Mouse (Mus musculus): Measurements from ENCODE around the gene Prrt2. TPM values are rescaled to one million over a fixed set of nuclear protein-coding genes. Genes with fewer than 3 reads are reported as not detected.

The Prrt2 gene
- polyA plus RNA-seq, 1 experiment from 2014 or later, result 13.7 TPM

DNA sequence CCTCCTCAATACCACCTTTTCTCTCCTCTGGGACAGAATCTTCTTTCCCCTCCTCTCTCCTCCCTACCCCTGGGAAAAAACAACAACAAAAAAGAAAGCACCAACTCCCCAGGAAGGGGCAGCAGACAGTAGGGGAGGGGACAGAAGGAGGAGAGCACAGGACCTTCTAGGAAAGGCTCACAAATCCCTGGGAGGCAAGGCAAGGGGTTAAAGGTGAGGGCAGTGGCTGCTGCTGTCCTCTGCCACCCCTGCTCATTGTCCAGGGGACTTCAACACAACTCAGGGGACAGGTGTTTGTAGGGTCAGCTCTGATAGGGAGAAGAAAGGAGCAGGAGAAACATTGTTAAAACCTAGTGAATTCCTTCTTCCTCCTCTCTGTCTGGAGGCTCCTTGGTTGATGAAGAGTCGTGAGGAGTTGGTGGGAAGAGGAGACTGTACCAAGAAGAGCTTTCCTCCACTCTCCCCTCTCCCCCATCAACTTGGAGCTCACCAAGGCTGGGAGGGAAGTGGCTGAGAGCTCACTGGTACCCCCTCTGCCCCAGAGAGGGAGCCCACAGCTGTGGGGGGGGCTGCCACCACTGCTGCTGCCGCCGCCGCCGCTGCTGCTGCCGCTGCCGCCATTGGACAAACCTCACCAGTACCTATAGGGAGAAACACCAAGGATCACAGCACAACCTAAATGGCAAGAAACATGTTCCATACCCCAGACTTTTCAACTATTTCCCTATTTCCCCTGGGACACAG lies 1.7 kb upstream of the Prrt2 start:
- Histone ChIP-seq H3K4me3 (ENCODE audit: low read depth, low read length) (peak overlapping the region; percentile 97), H3K9ac (ENCODE audit: low read length) (peak overlapping the region; percentile 99), H3K9me3 (replicated peaks; ENCODE audit: control insufficient read depth, low read length) (no peaks in the 10 kb centered on the region), H3K4me1 (ENCODE audit: control insufficient read depth, insufficient read depth, low read length) (peaks cover 39% of the 10 kb centered on the region), H3K27ac (ENCODE audit: low read depth, low read length) (peak overlapping the region; percentile 85; the same call in 1 of the 2 replicates), H3K4me2 (ENCODE audit: low read length) (peak overlapping the region; percentile 98), H3K36me3 (ENCODE audit: control insufficient read depth, insufficient read depth, low read length) (peaks cover 35% of the 10 kb centered on the region), H3K27me3 (replicated peaks; ENCODE audit: control insufficient read depth, insufficient read depth, low read length) (no peaks in the 10 kb centered on the region)
- ATAC-seq, result no peak
- WGBS, result 72% methylated on average over 7 of the region's 7 CpGs
- DNase-seq (ENCODE audit: low spot score), result no peak

DNA sequence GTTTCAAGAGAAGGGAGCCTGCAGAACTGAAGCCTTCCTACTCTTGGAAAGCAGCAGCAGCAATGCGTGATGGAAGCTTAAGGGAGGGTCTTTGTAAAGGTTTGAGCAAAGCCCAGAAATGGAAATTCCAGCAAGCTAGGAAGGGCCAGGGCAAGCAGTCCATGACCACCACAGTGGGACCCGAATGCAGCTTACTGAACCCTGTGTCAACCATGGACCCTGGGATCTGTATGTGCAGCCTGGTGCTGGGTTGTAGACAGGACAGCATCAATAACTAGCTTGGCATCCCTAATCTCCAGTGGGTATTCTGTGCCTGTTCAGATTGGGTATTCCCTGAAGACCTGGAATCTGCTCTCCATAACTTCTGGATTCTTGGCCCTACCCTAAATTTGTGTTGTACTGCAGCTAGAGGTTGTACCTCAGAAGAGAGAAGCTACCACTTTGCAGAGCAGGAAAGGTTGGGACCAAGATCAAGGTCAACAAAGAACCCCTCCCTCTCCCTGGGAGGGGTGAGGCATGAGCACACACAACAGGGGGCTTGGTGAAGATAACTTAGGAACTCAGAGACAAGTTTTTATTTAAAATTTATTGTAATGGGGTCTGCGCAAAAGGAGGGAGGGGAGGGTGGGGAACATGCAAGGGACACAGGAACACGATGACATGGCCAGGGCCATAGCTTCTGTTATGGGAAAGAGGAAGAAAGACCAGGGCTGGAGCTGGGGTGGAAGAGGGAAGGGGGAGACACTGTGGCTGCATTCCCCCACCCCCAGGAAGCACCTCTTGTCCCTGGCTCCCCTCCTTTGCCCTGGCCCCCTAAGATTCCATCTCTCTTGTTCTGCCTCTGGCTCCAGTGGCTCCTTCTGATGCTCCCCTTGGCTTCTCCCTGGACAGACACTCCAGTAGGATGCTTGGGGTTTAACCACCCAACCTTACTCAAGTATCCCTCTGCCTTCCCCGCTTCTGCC lies 834 bp upstream of the Prrt2 start:
- H3K4me1 ChIP-seq (ENCODE audit: control insufficient read depth, insufficient read depth, low read length), result peaks cover 40% of the 10 kb centered on the region

DNA sequence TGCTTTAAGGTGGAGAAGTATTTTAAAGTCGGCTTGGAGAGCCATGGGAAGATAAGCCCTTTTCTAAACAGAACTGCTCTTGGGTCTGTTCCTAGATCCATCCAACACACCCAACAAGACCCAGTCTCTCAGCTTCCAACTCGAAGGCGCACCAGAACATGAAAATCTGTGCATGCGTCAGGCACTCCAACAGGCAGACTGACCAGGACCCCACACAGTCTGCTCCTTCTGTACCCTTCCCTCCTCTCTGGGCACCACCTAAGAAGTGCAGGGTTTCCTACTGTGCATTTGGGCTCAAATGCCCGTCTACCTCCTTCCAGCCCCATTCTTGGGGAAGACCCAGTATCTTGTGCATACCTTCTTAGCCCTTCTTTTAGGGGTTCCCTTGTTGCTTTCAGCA lies 520 bp downstream of the Prrt2 start:
- Histone ChIP-seq H3K27ac (ENCODE audit: low read depth, low read length) (peak overlapping the region; percentile 85), H3K9me3 (replicated peaks; ENCODE audit: control insufficient read depth, low read length) (no peaks in the 10 kb centered on the region), H3K27me3 (replicated peaks; ENCODE audit: control insufficient read depth, insufficient read depth, low read length) (no peaks in the 10 kb centered on the region), H3K4me1 (ENCODE audit: control insufficient read depth, insufficient read depth, low read length) (peaks cover 47% of the 10 kb centered on the region), H3K36me3 (ENCODE audit: control insufficient read depth, insufficient read depth, low read length) (peaks cover 39% of the 10 kb centered on the region), H3K4me2 (ENCODE audit: low read length) (peak overlapping the region; percentile 64), H3K4me3 (ENCODE audit: low read depth, low read length) (peak overlapping the region; percentile 50), H3K9ac (ENCODE audit: low read length) (peak overlapping the region; percentile 85)
- ATAC-seq (no peak), DNase-seq (ENCODE audit: low spot score) (no peak)
- WGBS, result 24% methylated on average over 5 of the region's 5 CpGs

More for the DNA sequence above, 834 bp upstream of the Prrt2 start:
- Histone ChIP-seq H3K27me3 (replicated peaks; ENCODE audit: control insufficient read depth, insufficient read depth, low read length) (no peaks in the 10 kb centered on the region), H3K36me3 (ENCODE audit: control insufficient read depth, insufficient read depth, low read length) (peaks cover 35% of the 10 kb centered on the region), H3K9me3 (replicated peaks; ENCODE audit: control insufficient read depth, low read length) (no peaks in the 10 kb centered on the region), H3K27ac (ENCODE audit: low read depth, low read length) (peak overlapping the region; percentile 85), H3K4me3 (ENCODE audit: low read depth, low read length) (peak overlapping the region; percentile 50), H3K9ac (ENCODE audit: low read length) (peak overlapping the region; percentile 85), H3K4me2 (ENCODE audit: low read length) (peak overlapping the region; percentile 64)
- no peak for DNase-seq (ENCODE audit: low spot score)
- ATAC-seq, result no peak
- WGBS, result 45% methylated on average over 5 of the region's 5 CpGs

DNA sequence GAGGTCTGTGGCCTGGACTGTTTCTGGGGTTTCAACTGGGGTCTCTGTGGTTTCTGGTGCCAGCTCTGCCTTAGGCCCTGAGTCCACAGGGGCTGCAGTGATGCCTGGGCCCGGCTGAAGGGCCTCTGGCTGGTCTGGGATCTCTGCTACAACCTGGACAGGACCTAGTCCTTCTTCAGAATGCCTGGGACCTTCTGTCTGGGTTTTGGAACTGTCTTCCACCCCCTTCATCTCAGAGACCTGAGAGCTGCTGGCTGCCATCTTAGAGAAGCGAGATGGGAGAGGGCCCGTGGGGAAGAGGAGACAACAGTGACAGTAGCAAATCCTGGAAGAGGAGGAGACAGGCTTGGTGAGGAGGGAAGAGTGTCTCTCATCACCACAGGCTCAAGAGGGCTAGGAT lies 980 bp downstream of the Prrt2 start:
- H3K9me3 ChIP-seq (replicated peaks; ENCODE audit: control insufficient read depth, low read length), result no peaks in the 10 kb centered on the region
- WGBS, result 52% methylated on average over 3 of the region's 3 CpGs
- peaks cover 44% of the 10 kb centered on the region for H3K36me3 ChIP-seq (ENCODE audit: control insufficient read depth, insufficient read depth, low read length)
- 0 out of 2 replicates have a peak overlapping the region, but pooled peaks have one; percentile 85 for H3K27ac ChIP-seq (ENCODE audit: low read depth, low read length)
- DNase-seq (ENCODE audit: low spot score) (no peak), ATAC-seq (no peak)
- H3K4me1 ChIP-seq (ENCODE audit: control insufficient read depth, insufficient read depth, low read length), result peaks cover 50% of the 10 kb centered on the region
- peak overlapping the region; percentile 64 for H3K4me2 ChIP-seq (ENCODE audit: low read length)
- no peaks in the 10 kb centered on the region for H3K27me3 ChIP-seq (replicated peaks; ENCODE audit: control insufficient read depth, insufficient read depth, low read length)
- H3K4me3 ChIP-seq (ENCODE audit: low read depth, low read length), result peak overlapping the region; percentile 50
- peak overlapping the region; percentile 85 for H3K9ac ChIP-seq (ENCODE audit: low read length)

DNA sequence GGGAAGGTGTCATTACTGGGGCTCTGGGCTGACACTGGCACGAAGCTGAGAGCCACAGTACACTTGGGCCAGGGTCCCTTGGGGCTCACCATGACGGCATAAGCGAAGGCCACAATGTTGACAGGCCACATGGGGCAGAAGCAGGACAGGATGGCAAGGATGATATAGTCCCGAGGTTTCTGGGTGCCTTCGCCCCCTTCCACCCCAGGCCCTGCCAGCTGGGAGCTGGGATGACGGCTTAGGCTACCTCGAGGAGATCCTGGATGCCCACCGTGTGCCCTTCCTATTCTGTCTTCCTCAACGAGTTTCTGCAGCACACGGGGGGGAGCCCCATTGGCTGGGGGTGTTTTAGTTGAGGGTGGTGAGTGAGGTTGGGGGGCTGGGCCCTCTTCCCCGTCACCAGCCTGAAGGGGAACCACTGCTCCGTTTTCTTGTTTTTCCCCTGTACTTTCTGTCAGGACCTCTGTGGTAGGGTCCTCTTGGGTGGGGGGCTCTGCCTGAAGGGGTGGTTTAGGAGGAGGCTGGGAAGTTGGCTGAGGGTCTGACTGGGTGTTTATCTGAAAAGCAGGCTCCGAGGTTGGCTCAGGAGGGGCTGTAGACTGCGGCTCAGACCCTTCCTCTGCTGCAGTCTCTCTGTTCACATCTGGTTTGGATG lies 1.6 kb downstream of the Prrt2 start:
- H3K9ac ChIP-seq (ENCODE audit: low read length), result peak overlapping the region; percentile 85; the same call in 1 of the 2 replicates
- no peak for DNase-seq (ENCODE audit: low spot score)
- ATAC-seq, result no peak
- peaks cover 48% of the 10 kb centered on the region for H3K4me1 ChIP-seq (ENCODE audit: control insufficient read depth, insufficient read depth, low read length)
- H3K4me3 ChIP-seq (ENCODE audit: low read depth, low read length), result no peak overlapping the region
- WGBS, result 85% methylated on average over 14 of the region's 14 CpGs
- H3K9me3 ChIP-seq (replicated peaks; ENCODE audit: control insufficient read depth, low read length), result no peaks in the 10 kb centered on the region
- H3K27ac ChIP-seq (ENCODE audit: low read depth, low read length), result no peak overlapping the region
- H3K4me2 ChIP-seq (ENCODE audit: low read length), result peak overlapping the region; percentile 64
- peaks cover 45% of the 10 kb centered on the region for H3K36me3 ChIP-seq (ENCODE audit: control insufficient read depth, insufficient read depth, low read length)
- no peaks in the 10 kb centered on the region for H3K27me3 ChIP-seq (replicated peaks; ENCODE audit: control insufficient read depth, insufficient read depth, low read length)

DNA sequence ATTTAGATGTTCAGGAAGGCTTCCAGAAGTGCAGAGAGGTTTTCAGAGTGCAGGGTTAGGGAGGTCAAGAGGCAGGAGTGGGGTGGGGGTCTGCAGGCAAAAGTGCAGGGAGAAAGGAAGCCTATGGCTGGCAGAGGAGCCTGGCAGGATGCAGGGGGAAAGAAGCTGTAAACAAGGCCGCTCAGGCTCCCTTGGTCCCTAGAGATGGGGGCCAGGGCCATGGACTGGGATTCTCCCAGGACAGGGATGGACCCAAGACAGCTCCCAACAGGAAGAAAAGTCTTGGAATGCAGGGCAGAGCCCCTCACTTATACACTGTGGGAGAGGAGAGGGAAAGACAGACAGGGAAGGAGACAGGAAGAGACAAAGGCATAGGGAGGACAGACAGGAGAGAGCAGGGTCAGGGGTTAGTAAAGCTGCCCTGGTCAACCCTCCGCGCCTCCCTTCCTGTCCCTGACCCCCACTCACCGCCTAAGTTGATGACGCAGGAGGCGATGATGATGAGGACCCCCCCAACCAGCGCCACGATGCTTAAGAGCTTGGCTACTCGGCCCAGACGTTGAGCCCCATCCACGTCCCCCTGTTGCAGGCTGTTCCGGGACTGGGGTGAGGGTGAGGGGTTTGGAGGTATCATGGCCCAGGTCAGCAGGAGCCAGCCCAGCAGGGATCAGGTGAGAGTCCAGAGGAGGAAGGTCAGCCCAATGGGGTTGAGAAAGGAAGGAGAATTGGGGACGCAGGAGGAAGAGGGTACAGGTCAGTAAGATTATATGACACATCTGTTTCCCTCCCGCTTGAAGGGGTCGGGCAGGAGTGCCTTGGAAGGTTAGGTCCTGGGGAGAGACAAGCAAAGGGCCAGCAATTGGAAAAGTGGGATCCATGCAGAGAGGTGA lies 2.4 kb downstream of the Prrt2 start:
- DNase-seq (ENCODE audit: low spot score) (no peak), ATAC-seq (no peak)
- Histone ChIP-seq H3K4me2 (ENCODE audit: low read length) (peak overlapping the region; percentile 96; the same call in 1 of the 2 replicates), H3K36me3 (ENCODE audit: control insufficient read depth, insufficient read depth, low read length) (peaks cover 45% of the 10 kb centered on the region), H3K4me1 (ENCODE audit: control insufficient read depth, insufficient read depth, low read length) (peaks cover 44% of the 10 kb centered on the region), H3K4me3 (ENCODE audit: low read depth, low read length) (no peak overlapping the region; the same call in 1 of the 2 replicates), H3K27me3 (replicated peaks; ENCODE audit: control insufficient read depth, insufficient read depth, low read length) (no peaks in the 10 kb centered on the region), H3K27ac (ENCODE audit: low read depth, low read length) (peak overlapping the region; percentile 75), H3K9me3 (replicated peaks; ENCODE audit: control insufficient read depth, low read length) (no peaks in the 10 kb centered on the region), H3K9ac (ENCODE audit: low read length) (peak overlapping the region; percentile 22; the same call in 1 of the 2 replicates)
- WGBS, result 90% methylated on average over 15 of the region's 15 CpGs

DNA sequence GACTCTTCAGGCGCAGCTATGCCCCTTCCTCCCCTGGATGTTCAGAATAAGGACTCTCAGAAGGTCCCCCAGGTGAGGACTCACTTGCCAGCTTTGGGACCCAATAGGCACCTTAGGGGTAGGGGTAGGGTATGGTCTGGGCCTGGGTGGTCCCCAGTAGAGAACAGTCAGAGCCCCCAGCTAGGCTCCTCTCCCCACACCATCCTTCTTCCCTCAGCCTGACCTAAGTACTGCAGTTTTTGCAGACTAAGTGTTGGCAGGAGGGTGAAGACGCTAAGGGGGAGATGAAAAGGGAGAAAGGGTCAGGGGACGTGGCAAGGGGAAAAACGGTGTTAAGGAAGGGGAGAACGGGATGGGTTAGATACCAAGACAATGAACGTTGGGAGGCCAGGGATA lies 3.1 kb downstream of the Prrt2 start:
- H3K4me3 ChIP-seq (ENCODE audit: low read depth, low read length), result no peak overlapping the region; the same call in 1 of the 2 replicates
- no peak for ATAC-seq
- no peak for DNase-seq (ENCODE audit: low spot score)
- 62% methylated on average over 6 of the region's 6 CpGs for WGBS
- H3K4me2 ChIP-seq (ENCODE audit: low read length), result peak overlapping the region; percentile 96
- peak overlapping the region; percentile 22 for H3K9ac ChIP-seq (ENCODE audit: low read length)
- peaks cover 45% of the 10 kb centered on the region for H3K36me3 ChIP-seq (ENCODE audit: control insufficient read depth, insufficient read depth, low read length)
- peak overlapping the region; percentile 75 for H3K27ac ChIP-seq (ENCODE audit: low read depth, low read length)
- H3K4me1 ChIP-seq (ENCODE audit: control insufficient read depth, insufficient read depth, low read length), result peaks cover 37% of the 10 kb centered on the region
- no peaks in the 10 kb centered on the region for H3K9me3 ChIP-seq (replicated peaks; ENCODE audit: control insufficient read depth, low read length)
- no peaks in the 10 kb centered on the region for H3K27me3 ChIP-seq (replicated peaks; ENCODE audit: control insufficient read depth, insufficient read depth, low read length)

Measured in forebrain, embryonic 14.5 days (tissue).